Mouse (Mus musculus) granulocyte monocyte progenitor cell, adult 5-6 weeks (primary cell): Measurements from ENCODE around the gene Capg. TPM values are rescaled to one million over a fixed set of nuclear protein-coding genes. Genes with fewer than 3 reads are reported as not detected.

Experiments
- ATAC-seq: replicated peaks from 2 replicates; pipeline ENCODE4 v1.8.0; 2016; ENCODE audit warnings: mild to moderate bottlenecking, moderate TSS enrichment, inconsistent platforms; ENCODE audit not compliant: poor library complexity, severe bottlenecking
- total RNA-seq, 2 experiments: library from RNA; stranded (forward) in 1 of 2; stranded (reverse) in 1 of 2; fragments of 200-712, 200-1000 nt in 1 of 2; fragments of >200 nt in 1 of 2; fragmentation: Nextera tagmentation in 1 of 2; gene quantifications; 2 replicates each; pipeline ENCODE4 v1.2.3; 2014 to 2017

Gene Capg
- total RNA-seq, 2 experiments from 2014 or later = 32.4 to 56.6 TPM

GRCm38 (mm10) chr6:72566044-72566443 is 21.9 kb downstream of the Capg start:
- ATAC-seq = peak; percentile 95

- no peak for ATAC-seq
Measured at GRCm38 (mm10) chr6:72567508-72567907, 23.3 kb downstream of the Capg start.

- no peak for ATAC-seq
Measured at GRCm38 (mm10) chr6:72568736-72569135, 24.5 kb downstream of the Capg start.

GRCm38 (mm10) chr6:72570644-72571397 is 26.6 kb downstream of the Capg start:
- no peak for ATAC-seq

- no peak for ATAC-seq
Measured at GRCm38 (mm10) chr6:72571826-72572225, 27.6 kb downstream of the Capg start.

GRCm38 (mm10) chr6:72576041-72576440 is 31.9 kb downstream of the Capg start:
- no peak for ATAC-seq

GRCm38 (mm10) chr6:72581625-72582382 is 37.6 kb downstream of the Capg start:
- ATAC-seq = peak; percentile 84

- ATAC-seq = no peak
Measured at GRCm38 (mm10) chr6:72583211-72583839, 39.1 kb downstream of the Capg start.

- ATAC-seq = no peak
Measured at GRCm38 (mm10) chr6:72584154-72584553, 40.0 kb downstream of the Capg start.

- no peak for ATAC-seq
Measured at GRCm38 (mm10) chr6:72586701-72587100, 42.5 kb downstream of the Capg start.

GRCm38 (mm10) chr6:72588307-72588706 is 44.1 kb downstream of the Capg start:
- ATAC-seq = no peak

GRCm38 (mm10) chr6:72590111-72590510 is 45.9 kb downstream of the Capg start:
- no peak for ATAC-seq

- no peak for ATAC-seq
Measured at GRCm38 (mm10) chr6:72593011-72593803, 49.0 kb downstream of the Capg start.

- no peak for ATAC-seq
Measured at GRCm38 (mm10) chr6:72593914-72594313, 49.7 kb downstream of the Capg start.

GRCm38 (mm10) chr6:72597083-72597874 is 53.1 kb downstream of the Capg start:
- ATAC-seq = no peak

- ATAC-seq = peak; percentile 83
Measured at GRCm38 (mm10) chr6:72597956-72598753, 54.0 kb downstream of the Capg start, which contains the start of the genes Elmod3 and Retsat. TSS of gene Elmod3 (minus strand) at chr6:72598413. TSS of gene Retsat (plus strand) at chr6:72598475.

GRCm38 (mm10) chr6:72598791-72599557 is 54.8 kb downstream of the Capg start:
- ATAC-seq = no peak

- no peak for ATAC-seq
Measured at GRCm38 (mm10) chr6:72600216-72600615, 56.0 kb downstream of the Capg start.
